Mouse (Mus musculus): ENCODE results near the gene Stk35. TPM values are rescaled to one million over a fixed set of nuclear protein-coding genes. Genes with fewer than 3 reads are reported as not detected.

Gene Stk35
- polyA plus RNA-seq, 1 experiment: 0.74 TPM

DNA sequence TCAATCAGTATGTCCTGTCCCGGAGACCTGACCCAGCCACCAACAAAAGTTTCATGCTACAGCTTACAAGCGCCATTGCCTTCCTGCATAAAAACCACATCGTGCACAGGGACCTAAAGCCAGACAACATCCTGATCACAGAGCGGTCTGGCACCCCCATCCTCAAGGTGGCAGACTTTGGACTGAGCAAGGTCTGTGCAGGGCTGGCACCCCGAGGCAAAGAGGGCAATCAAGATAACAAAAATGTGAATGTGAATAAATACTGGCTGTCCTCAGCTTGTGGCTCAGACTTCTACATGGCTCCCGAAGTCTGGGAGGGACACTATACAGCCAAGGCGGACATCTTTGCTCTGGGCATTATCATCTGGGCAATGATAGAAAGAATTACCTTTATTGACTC is 10.2 kb downstream of the Stk35 start:
- Histone ChIP-seq H3K4me3 (replicated peaks) (no peak overlapping the region), H3K4me1 (ENCODE audit: control insufficient read depth) (peaks cover 15% of the 10 kb centered on the region), H3K36me3 (ENCODE audit: control insufficient read depth) (peaks cover 96% of the 10 kb centered on the region), H3K9me3 (ENCODE audit: control insufficient read depth, low read length) (no peaks in the 10 kb centered on the region), H3K27me3 (ENCODE audit: control insufficient read depth) (no peaks in the 10 kb centered on the region)
- TF ChIP-seq TAL1 (IDR thresholded peaks at IDR 0.05; ENCODE audit: low read length): no peak

DNA sequence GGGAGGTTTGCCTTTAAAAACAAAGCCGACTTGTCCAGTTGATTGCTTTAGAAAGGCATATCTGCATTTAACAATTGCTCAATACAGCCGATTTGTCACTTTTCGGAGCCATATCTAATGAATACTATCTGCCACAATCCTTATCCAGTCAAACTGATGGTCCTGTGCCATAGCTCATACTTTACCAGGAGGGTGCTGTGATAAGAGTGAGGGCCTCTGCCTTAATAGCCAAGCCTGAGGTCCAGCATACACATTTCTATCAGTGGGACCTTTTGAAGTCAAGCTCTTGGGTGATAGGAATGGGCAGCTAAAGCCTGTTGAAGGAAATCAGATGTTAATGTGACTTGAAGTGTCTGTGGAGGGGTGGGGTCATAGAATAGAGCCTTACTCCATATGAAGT is 13.7 kb downstream of the Stk35 start:
- Histone ChIP-seq H3K9me3 (ENCODE audit: control insufficient read depth, low read length) (no peaks in the 10 kb centered on the region), H3K4me3 (replicated peaks) (no peak overlapping the region), H3K4me1 (ENCODE audit: control insufficient read depth) (peaks cover 18% of the 10 kb centered on the region), H3K27me3 (ENCODE audit: control insufficient read depth) (no peaks in the 10 kb centered on the region), H3K36me3 (ENCODE audit: control insufficient read depth) (peaks cover 96% of the 10 kb centered on the region)
- TF ChIP-seq GATA1 (IDR thresholded peaks at IDR 0.05; ENCODE audit: low read length) (no peak), TAL1 (IDR thresholded peaks at IDR 0.05; ENCODE audit: low read length) (no peak)

DNA sequence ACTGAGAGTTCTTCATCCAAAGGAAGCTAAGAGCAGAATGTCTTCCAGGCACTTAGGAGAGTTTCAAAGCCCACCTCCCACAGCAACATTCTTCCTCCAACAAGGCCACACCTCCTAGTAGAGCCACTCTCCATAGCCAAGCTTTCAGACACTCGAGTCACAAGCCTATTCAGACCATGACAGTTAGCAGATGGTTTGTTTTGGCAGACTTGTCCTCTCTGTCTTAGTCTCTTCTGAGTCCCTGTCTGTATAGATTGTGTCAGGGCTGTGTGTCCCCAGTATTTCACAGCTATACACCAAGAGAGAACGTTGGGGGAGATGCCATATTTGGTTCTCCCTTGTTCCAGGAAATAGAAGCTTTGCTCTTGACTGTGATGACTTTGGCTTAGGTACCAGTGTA is 14.8 kb downstream of the Stk35 start:
- no peaks in the 10 kb centered on the region for H3K27me3 ChIP-seq (ENCODE audit: control insufficient read depth)
- H3K4me3 ChIP-seq (replicated peaks): no peak overlapping the region
- peaks cover 96% of the 10 kb centered on the region for H3K36me3 ChIP-seq (ENCODE audit: control insufficient read depth)
- TF ChIP-seq TAL1 (IDR thresholded peaks at IDR 0.05; ENCODE audit: low read length) (no peak), GATA1 (IDR thresholded peaks at IDR 0.05; ENCODE audit: low read length) (no peak)
- H3K9me3 ChIP-seq (ENCODE audit: control insufficient read depth, low read length): no peaks in the 10 kb centered on the region
- peaks cover 18% of the 10 kb centered on the region for H3K4me1 ChIP-seq (ENCODE audit: control insufficient read depth)

DNA sequence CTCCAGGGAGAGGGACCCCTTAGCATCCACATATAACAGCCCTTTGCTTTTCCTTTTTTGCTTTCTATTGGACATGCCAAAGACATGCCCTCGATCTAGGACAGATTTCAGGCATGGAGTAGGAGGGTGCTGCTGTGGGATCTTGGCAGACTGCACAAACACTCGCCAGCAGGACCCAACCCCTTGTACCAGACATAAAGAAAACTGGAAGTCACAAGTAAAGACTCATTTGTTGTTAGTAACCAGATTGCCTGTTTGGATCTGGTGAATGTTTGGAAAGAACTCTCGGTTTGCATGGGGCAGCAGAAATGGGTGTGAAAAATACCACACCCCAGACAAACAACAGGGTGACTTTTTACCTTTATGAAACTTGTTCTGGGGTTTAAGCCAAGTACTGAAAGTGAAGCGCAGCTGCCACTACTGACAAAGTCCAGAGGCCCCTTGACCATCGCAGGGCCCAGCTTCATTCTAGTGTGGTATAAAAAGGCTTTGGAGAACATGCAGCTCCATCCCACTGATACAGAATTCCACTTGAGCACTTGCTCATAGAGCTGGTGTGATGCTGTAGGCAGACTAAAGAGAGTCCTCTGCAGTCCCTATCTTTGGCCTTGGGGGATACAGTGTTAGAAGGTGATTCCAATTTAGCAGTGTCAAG is 17.4 kb downstream of the Stk35 start:
- Histone ChIP-seq H3K4me1 (ENCODE audit: control insufficient read depth) (peaks cover 16% of the 10 kb centered on the region), H3K4me3 (replicated peaks) (no peak overlapping the region), H3K36me3 (ENCODE audit: control insufficient read depth) (peaks cover 95% of the 10 kb centered on the region), H3K9me3 (ENCODE audit: control insufficient read depth, low read length) (no peaks in the 10 kb centered on the region), H3K27me3 (ENCODE audit: control insufficient read depth) (no peaks in the 10 kb centered on the region)
- TF ChIP-seq GATA1 (IDR thresholded peaks at IDR 0.05; ENCODE audit: low read length) (no peak), TAL1 (IDR thresholded peaks at IDR 0.05; ENCODE audit: low read length) (no peak)

DNA sequence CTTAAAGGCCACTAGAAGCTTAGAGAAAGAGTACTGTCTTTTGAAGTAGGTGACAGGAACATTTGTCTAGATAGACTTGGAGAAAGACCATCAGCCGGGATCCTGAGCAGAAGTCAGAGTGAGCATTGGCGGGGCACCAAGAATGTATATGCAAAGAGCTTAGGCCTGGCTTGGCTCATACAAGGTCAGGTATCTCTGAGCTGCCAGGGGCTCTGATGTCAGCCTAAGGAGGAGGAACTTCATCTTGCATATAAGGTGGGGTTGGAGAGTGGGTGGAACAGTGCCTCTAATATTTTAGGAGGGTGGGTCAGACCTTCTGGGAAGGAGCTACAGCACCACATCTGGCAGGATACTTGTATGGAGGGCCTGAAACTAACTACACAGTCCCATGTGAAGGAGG is 18.6 kb downstream of the Stk35 start:
- TF ChIP-seq GATA1 (IDR thresholded peaks at IDR 0.05; ENCODE audit: low read length) (no peak), TAL1 (IDR thresholded peaks at IDR 0.05; ENCODE audit: low read length) (no peak)

DNA sequence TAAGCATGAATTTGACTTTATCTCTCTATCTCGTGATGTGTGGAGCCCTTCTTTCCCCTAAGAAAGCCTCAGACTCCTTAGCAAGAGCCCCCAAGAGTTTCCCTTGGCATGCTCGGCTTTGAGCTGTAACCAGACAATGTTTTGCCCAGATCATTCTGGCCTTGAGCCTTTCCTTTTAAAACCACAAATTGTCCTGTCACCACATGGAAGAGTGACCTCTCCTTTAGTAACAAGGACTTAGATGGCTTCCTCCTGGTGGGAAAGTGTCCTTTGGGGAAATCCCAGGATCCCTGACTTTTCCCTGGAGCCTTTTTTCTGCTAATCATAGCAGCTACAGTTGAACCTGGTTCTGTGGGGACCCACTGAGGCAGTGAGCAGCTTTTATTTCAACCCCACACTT is 19.2 kb downstream of the Stk35 start:
- TF ChIP-seq TAL1 (IDR thresholded peaks at IDR 0.05; ENCODE audit: low read length) (no peak), GATA1 (IDR thresholded peaks at IDR 0.05; ENCODE audit: low read length) (no peak)
- Histone ChIP-seq H3K4me1 (ENCODE audit: control insufficient read depth) (peaks cover 6% of the 10 kb centered on the region), H3K36me3 (ENCODE audit: control insufficient read depth) (peaks cover 91% of the 10 kb centered on the region), H3K27me3 (ENCODE audit: control insufficient read depth) (no peaks in the 10 kb centered on the region), H3K9me3 (ENCODE audit: control insufficient read depth, low read length) (no peaks in the 10 kb centered on the region), H3K4me3 (replicated peaks) (no peak overlapping the region)

More for the DNA sequence above, 18.6 kb downstream of the Stk35 start:
- Histone ChIP-seq H3K4me1 (ENCODE audit: control insufficient read depth) (peaks cover 9% of the 10 kb centered on the region), H3K36me3 (ENCODE audit: control insufficient read depth) (peaks cover 93% of the 10 kb centered on the region), H3K27me3 (ENCODE audit: control insufficient read depth) (no peaks in the 10 kb centered on the region), H3K9me3 (ENCODE audit: control insufficient read depth, low read length) (no peaks in the 10 kb centered on the region), H3K4me3 (replicated peaks) (no peak overlapping the region)

DNA sequence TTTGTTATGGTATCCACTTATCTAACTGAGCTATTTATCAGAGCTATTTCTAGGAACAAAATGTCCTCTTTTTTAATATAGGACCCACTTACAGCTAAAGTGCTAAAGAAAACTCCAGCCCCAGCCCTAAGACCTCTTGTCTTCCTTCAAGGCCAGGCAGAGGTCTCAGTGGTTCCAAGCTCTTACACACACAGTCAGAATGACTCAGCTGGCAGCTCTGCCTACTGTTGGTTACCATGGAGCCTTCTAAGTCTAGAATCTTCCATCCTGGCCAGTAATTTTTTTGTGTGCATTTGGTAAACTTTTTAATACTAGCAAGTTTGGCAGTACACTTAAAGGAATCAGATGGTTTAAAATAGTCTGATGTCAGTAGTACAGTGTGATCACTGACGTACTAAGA is 19.6 kb downstream of the Stk35 start:
- Histone ChIP-seq H3K27me3 (ENCODE audit: control insufficient read depth) (no peaks in the 10 kb centered on the region), H3K4me1 (ENCODE audit: control insufficient read depth) (peaks cover 4% of the 10 kb centered on the region), H3K4me3 (replicated peaks) (no peak overlapping the region), H3K9me3 (ENCODE audit: control insufficient read depth, low read length) (no peaks in the 10 kb centered on the region), H3K36me3 (ENCODE audit: control insufficient read depth) (peaks cover 87% of the 10 kb centered on the region)
- TF ChIP-seq TAL1 (IDR thresholded peaks at IDR 0.05; ENCODE audit: low read length) (no peak), GATA1 (IDR thresholded peaks at IDR 0.05; ENCODE audit: low read length) (no peak)

DNA sequence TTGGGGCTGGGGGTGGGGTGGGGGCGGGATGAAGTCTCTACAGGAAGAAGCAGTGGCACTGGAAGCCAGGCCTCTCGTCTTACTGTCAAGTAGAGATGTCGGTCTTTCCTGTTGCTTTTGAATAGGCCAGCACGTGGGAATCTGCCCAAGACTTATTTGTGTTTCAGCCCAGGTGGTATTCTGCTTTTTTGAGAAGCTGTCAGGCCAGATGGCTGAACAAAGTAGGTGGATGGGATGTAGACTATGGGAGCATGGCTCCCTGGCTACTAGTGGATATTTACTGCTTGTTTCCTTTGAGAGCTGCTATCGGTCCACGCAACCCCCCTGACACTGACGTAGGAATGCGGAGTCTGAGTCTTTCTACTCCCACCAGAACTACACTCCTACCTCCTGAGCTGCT is 20.7 kb downstream of the Stk35 start:
- peaks cover 83% of the 10 kb centered on the region for H3K36me3 ChIP-seq (ENCODE audit: control insufficient read depth)

DNA sequence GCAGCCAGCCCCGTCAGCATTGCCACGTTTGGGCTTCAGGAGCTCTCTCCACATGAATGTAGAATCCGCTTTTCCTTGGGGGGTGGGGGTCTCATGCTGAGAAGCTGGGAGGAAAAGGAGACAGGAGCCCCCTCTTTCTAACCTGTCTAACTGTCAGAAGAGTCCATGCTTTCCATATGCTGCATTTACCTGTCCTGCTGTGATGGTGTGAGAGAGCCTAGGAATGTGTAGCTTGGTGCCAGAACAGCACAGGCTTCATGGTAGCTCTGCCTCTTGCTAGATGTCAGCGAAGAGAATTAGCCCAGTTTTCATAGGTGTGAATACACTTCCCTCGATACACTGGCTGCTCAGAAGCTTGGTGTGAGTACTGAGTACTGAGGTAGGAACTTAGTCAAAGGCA is 21.3 kb downstream of the Stk35 start:
- Histone ChIP-seq H3K9me3 (ENCODE audit: control insufficient read depth, low read length) (no peaks in the 10 kb centered on the region), H3K27me3 (ENCODE audit: control insufficient read depth) (no peaks in the 10 kb centered on the region), H3K4me3 (replicated peaks) (no peak overlapping the region), H3K36me3 (ENCODE audit: control insufficient read depth) (peaks cover 83% of the 10 kb centered on the region), H3K4me1 (ENCODE audit: control insufficient read depth) (peaks cover 3% of the 10 kb centered on the region)
- TF ChIP-seq GATA1 (IDR thresholded peaks at IDR 0.05; ENCODE audit: low read length) (no peak), TAL1 (IDR thresholded peaks at IDR 0.05; ENCODE audit: low read length) (no peak)

More for the DNA sequence above, 20.7 kb downstream of the Stk35 start:
- no peak overlapping the region for H3K4me3 ChIP-seq (replicated peaks)
- no peaks in the 10 kb centered on the region for H3K9me3 ChIP-seq (ENCODE audit: control insufficient read depth, low read length)
- no peaks in the 10 kb centered on the region for H3K27me3 ChIP-seq (ENCODE audit: control insufficient read depth)
- TF ChIP-seq GATA1 (IDR thresholded peaks at IDR 0.05; ENCODE audit: low read length): no peak
- TF ChIP-seq TAL1 (IDR thresholded peaks at IDR 0.05; ENCODE audit: low read length): no peak
- peaks cover 3% of the 10 kb centered on the region for H3K4me1 ChIP-seq (ENCODE audit: control insufficient read depth)

DNA sequence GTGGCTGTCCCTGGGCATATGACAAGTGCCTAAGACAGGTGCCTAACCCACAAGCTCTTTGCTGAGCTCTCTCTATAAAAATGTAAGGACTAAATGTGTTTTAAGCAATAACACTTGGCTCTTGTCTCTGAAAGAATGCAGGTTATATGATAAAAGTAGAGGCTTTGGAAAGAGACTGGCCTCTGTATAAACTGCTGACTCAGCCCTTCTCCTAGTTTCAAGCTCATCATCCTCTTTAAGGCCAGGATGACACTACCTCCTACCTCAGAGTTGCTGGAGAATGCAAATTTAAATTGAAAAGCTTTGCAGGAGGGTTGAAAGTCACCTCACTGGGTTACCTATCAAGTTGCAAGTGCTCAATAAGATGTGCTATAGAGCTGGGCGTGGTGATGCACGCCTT is 23.0 kb downstream of the Stk35 start:
- TF ChIP-seq GATA1 (IDR thresholded peaks at IDR 0.05; ENCODE audit: low read length) (no peak), TAL1 (IDR thresholded peaks at IDR 0.05; ENCODE audit: low read length) (no peak)
- Histone ChIP-seq H3K4me3 (replicated peaks) (no peak overlapping the region), H3K9me3 (ENCODE audit: control insufficient read depth, low read length) (no peaks in the 10 kb centered on the region), H3K4me1 (ENCODE audit: control insufficient read depth) (peaks cover 3% of the 10 kb centered on the region), H3K36me3 (ENCODE audit: control insufficient read depth) (peaks cover 81% of the 10 kb centered on the region), H3K27me3 (ENCODE audit: control insufficient read depth) (no peaks in the 10 kb centered on the region)

Measured in erythroblast, embryonic 14.5 days (primary cell).